Mouse (Mus musculus): ENCODE results near the gene Kctd20. TPM values are rescaled to one million over a fixed set of nuclear protein-coding genes. Genes with fewer than 3 reads are reported as not detected.
"Not testable (repeated sequence)": the region's sequence is repeated elsewhere in the genome, so short reads cannot be mapped to it uniquely, and the experiment has no call there.

Kctd20 gene
- polyA plus RNA-seq, 1 experiment from 2014 or later: 118 TPM

DNA sequence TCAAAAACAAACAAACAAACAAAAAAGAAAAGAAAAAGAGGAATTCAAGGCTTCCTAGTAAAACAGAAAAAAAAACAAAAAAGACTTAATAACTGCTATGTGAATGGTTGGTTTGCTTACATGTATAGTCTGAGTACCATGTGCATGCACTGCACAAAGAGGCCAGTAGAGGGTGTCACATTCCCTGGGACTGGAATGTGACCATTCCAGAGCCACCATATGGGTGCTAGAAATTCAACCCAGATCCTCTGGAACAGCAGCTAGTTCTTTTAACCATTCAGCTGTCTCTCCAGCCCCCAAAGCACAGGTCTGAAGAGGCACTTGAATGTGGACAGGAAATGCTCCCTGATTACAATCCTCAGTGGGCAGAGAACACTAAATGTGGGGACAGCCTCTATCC is 35.1 kb downstream of the Kctd20 start:
- H3K4me3 ChIP-seq (ENCODE audit: low read depth, low read length): no peak overlapping the region
- H3K9ac ChIP-seq (ENCODE audit: low read length): no peak overlapping the region
- ATAC-seq (ENCODE audit: insufficient read depth, low FRiP score, low TSS enrichment) (no peak), DNase-seq (ENCODE audit: low spot score) (peak; percentile 38)
- H3K4me2 ChIP-seq (ENCODE audit: low read depth): no peak overlapping the region
- H3K27me3 ChIP-seq (ENCODE audit: control insufficient read depth, insufficient read depth, low read length): no peaks in the 10 kb centered on the region
- peaks cover 19% of the 10 kb centered on the region for H3K36me3 ChIP-seq (ENCODE audit: control insufficient read depth, insufficient read depth, low read length)
- no peaks in the 10 kb centered on the region for H3K9me3 ChIP-seq (ENCODE audit: control insufficient read depth, low read length)
- no peaks in the 10 kb centered on the region for H3K4me1 ChIP-seq (ENCODE audit: control insufficient read depth, insufficient read depth, low read length)
- no peak overlapping the region for H3K27ac ChIP-seq (ENCODE audit: low read depth, low read length)

DNA sequence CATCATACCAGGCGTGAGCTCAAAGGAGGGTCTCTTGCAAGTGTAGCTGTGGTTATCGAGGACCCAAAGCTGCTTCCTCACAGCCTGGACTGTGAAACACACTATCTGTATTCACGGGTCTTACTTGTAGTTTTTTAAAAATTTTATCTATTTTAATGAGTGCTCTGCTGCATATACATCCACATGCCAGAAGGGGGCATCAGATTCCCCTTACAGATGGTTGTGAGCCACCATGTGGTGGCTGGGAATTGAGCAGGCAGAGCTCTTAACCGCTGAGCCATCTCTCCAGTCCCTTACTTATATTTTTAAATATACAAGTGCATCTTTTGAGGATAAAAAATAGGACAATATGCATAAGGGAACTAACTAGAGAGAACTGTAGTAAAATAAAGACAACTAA is 36.0 kb downstream of the Kctd20 start:
- H3K4me1 ChIP-seq (ENCODE audit: control insufficient read depth, insufficient read depth, low read length): no peaks in the 10 kb centered on the region
- H3K4me3 ChIP-seq (ENCODE audit: low read depth, low read length): no peak overlapping the region
- no peaks in the 10 kb centered on the region for H3K9me3 ChIP-seq (ENCODE audit: control insufficient read depth, low read length)
- ATAC-seq (ENCODE audit: insufficient read depth, low FRiP score, low TSS enrichment) (no peak), DNase-seq (ENCODE audit: low spot score) (peak; percentile 39)
- peaks cover 16% of the 10 kb centered on the region for H3K36me3 ChIP-seq (ENCODE audit: control insufficient read depth, insufficient read depth, low read length)
- no peak overlapping the region for H3K9ac ChIP-seq (ENCODE audit: low read length)
- H3K27ac ChIP-seq (ENCODE audit: low read depth, low read length): no peak overlapping the region
- H3K4me2 ChIP-seq (ENCODE audit: low read depth): no peak overlapping the region
- WGBS: 82% methylated on average over 4 of the region's 4 CpGs
- H3K27me3 ChIP-seq (ENCODE audit: control insufficient read depth, insufficient read depth, low read length): no peaks in the 10 kb centered on the region

DNA sequence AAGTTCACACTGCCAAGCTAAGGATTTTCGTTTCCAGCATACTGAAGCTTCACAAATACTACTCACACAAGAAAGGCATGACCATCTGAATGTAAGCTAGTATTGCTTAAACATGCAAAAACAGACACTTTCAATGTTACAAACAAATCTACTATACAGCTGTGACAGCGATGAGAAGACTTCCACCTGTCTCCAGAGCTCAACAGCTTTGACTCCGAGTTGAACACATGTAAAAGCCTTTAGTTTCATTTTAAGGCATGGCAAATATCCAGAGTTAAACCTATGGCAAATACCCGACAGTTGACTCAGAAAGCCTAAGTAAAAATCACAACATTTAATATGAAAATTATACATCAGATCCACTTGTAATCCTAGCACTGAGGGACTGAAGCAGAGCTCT is 36.5 kb downstream of the Kctd20 start:
- DNase-seq (ENCODE audit: low spot score): no peak
- H3K36me3 ChIP-seq (ENCODE audit: control insufficient read depth, insufficient read depth, low read length): peaks cover 16% of the 10 kb centered on the region

DNA sequence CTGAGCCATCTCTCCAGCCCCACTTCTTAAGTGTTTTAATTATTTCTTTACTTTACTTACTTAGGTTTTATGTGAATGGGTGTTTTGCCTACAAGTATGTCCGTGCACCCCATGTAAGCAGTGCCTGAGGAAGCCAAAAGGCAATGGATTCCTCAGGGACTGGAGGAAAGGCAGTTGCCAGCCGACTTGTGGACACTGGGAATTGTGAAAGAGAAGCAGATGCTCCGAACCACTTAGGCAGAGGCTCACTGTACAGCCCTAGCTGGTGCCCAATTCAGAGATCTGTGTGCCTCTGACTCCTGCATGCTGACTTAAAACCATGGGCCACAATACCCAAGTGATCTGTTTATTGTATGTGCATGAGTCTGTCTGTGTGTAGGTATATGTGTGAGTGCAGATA is 37.2 kb downstream of the Kctd20 start:
- no peak overlapping the region for H3K27ac ChIP-seq (ENCODE audit: low read depth, low read length)
- no peaks in the 10 kb centered on the region for H3K4me1 ChIP-seq (ENCODE audit: control insufficient read depth, insufficient read depth, low read length)
- DNase-seq (ENCODE audit: low spot score) (no peak), ATAC-seq (ENCODE audit: insufficient read depth, low FRiP score, low TSS enrichment) (no peak)
- H3K9ac ChIP-seq (ENCODE audit: low read length): no peak overlapping the region
- H3K27me3 ChIP-seq (ENCODE audit: control insufficient read depth, insufficient read depth, low read length): no peaks in the 10 kb centered on the region
- WGBS: 85% methylated on average over 3 of the region's 3 CpGs
- no peak overlapping the region for H3K4me2 ChIP-seq (ENCODE audit: low read depth)
- no peak overlapping the region for H3K4me3 ChIP-seq (ENCODE audit: low read depth, low read length)
- no peaks in the 10 kb centered on the region for H3K9me3 ChIP-seq (ENCODE audit: control insufficient read depth, low read length)
- peaks cover 12% of the 10 kb centered on the region for H3K36me3 ChIP-seq (ENCODE audit: control insufficient read depth, insufficient read depth, low read length)

More for the DNA sequence above, 36.5 kb downstream of the Kctd20 start:
- no peaks in the 10 kb centered on the region for H3K9me3 ChIP-seq (ENCODE audit: control insufficient read depth, low read length)
- WGBS: 91% methylated on average over 4 of the region's 4 CpGs
- no peak overlapping the region for H3K4me3 ChIP-seq (ENCODE audit: low read depth, low read length)
- no peak overlapping the region for H3K4me2 ChIP-seq (ENCODE audit: low read depth)
- H3K27ac ChIP-seq (ENCODE audit: low read depth, low read length): no peak overlapping the region
- H3K9ac ChIP-seq (ENCODE audit: low read length): no peak overlapping the region
- no peak for ATAC-seq (ENCODE audit: insufficient read depth, low FRiP score, low TSS enrichment)
- no peaks in the 10 kb centered on the region for H3K27me3 ChIP-seq (ENCODE audit: control insufficient read depth, insufficient read depth, low read length)
- H3K4me1 ChIP-seq (ENCODE audit: control insufficient read depth, insufficient read depth, low read length): no peaks in the 10 kb centered on the region

DNA sequence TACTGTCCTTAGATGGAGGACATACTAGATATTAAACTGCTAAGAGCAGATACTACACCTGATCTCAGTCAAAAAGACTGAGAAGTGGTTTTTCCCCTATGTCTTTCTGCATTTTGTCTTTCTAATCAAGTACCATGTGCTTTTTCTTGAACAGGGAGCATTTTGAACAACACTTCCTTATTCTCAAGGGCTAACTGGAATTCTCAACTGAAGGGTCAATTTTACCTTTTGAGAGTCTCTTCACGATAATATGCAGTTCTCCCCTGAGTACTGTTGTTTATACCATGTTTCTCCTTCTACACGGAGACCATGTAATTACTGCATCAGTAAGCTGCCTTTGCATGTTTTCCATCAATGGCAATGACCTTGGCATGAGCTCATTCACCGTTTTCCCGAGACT is 38.3 kb downstream of the Kctd20 start:
- WGBS: 92% methylated on average over 4 of the region's 4 CpGs
- peaks cover 12% of the 10 kb centered on the region for H3K36me3 ChIP-seq (ENCODE audit: control insufficient read depth, insufficient read depth, low read length)
- H3K27ac ChIP-seq (ENCODE audit: low read depth, low read length): no peak overlapping the region
- ATAC-seq (ENCODE audit: insufficient read depth, low FRiP score, low TSS enrichment) (no peak), DNase-seq (ENCODE audit: low spot score) (no peak)
- H3K9me3 ChIP-seq (ENCODE audit: control insufficient read depth, low read length): no peaks in the 10 kb centered on the region
- no peaks in the 10 kb centered on the region for H3K4me1 ChIP-seq (ENCODE audit: control insufficient read depth, insufficient read depth, low read length)
- H3K9ac ChIP-seq (ENCODE audit: low read length): no peak overlapping the region
- H3K4me2 ChIP-seq (ENCODE audit: low read depth): no peak overlapping the region
- no peaks in the 10 kb centered on the region for H3K27me3 ChIP-seq (ENCODE audit: control insufficient read depth, insufficient read depth, low read length)
- H3K4me3 ChIP-seq (ENCODE audit: low read depth, low read length): no peak overlapping the region

DNA sequence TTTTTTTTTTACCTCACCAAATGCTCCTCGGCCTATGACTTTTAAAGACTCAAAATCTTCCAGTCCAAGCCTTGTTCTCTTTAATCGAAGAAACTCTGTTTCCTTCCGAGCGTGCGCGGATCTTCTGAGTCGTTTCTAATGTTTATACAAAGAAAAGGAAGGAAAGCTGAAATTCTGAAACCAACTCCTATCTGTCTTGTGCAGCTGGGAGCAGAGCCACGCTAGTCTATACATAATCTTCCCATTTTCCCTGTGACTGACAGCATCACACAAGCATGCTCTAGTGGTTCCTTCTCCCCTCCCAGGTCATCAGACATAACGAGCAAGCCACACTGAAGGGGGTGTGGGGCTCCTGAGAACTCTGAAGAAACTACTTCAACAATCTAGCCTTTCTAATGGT is 39.5 kb downstream of the Kctd20 start:
- Histone ChIP-seq H3K4me2 (ENCODE audit: low read depth) (no peak overlapping the region), H3K4me3 (ENCODE audit: low read depth, low read length) (no peak overlapping the region), H3K9ac (ENCODE audit: low read length) (no peak overlapping the region), H3K27me3 (ENCODE audit: control insufficient read depth, insufficient read depth, low read length) (no peaks in the 10 kb centered on the region), H3K9me3 (ENCODE audit: control insufficient read depth, low read length) (no peaks in the 10 kb centered on the region), H3K27ac (ENCODE audit: low read depth, low read length) (no peak overlapping the region), H3K36me3 (ENCODE audit: control insufficient read depth, insufficient read depth, low read length) (peaks cover 12% of the 10 kb centered on the region), H3K4me1 (ENCODE audit: control insufficient read depth, insufficient read depth, low read length) (no peaks in the 10 kb centered on the region)
- WGBS: 95% methylated on average over 9 of the region's 9 CpGs
- no peak for DNase-seq (ENCODE audit: low spot score)
- ATAC-seq (ENCODE audit: insufficient read depth, low FRiP score, low TSS enrichment): no peak

DNA sequence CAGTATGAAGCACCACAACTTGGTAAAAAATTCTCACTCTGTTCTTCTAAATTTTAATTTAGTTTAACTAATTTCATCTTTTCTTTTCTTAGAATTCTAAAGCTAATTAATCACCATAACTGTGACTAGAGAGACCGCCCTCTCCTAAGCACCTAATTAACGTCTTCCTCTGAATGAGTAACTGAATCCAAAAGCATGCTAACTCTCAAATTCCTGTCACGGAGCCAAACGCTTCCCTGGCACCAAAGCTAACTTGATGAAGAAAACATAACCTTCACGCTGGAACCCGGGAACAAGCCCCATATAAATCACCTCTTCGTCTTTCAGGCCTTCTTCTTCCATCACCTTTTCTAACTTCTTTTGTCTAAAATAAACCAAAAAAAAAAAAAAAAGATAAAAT is 40.4 kb downstream of the Kctd20 start:
- no peaks in the 10 kb centered on the region for H3K4me1 ChIP-seq (ENCODE audit: control insufficient read depth, insufficient read depth, low read length)
- H3K4me3 ChIP-seq (ENCODE audit: low read depth, low read length): no peak overlapping the region
- 62% methylated on average over 7 of the region's 7 CpGs for WGBS
- no peak overlapping the region for H3K27ac ChIP-seq (ENCODE audit: low read depth, low read length)
- ATAC-seq (ENCODE audit: insufficient read depth, low FRiP score, low TSS enrichment): no peak
- H3K9ac ChIP-seq (ENCODE audit: low read length): no peak overlapping the region
- H3K36me3 ChIP-seq (ENCODE audit: control insufficient read depth, insufficient read depth, low read length): peaks cover 15% of the 10 kb centered on the region
- no peak for DNase-seq (ENCODE audit: low spot score)
- no peak overlapping the region for H3K4me2 ChIP-seq (ENCODE audit: low read depth)
- H3K27me3 ChIP-seq (ENCODE audit: control insufficient read depth, insufficient read depth, low read length): no peaks in the 10 kb centered on the region
- no peaks in the 10 kb centered on the region for H3K9me3 ChIP-seq (ENCODE audit: control insufficient read depth, low read length)

DNA sequence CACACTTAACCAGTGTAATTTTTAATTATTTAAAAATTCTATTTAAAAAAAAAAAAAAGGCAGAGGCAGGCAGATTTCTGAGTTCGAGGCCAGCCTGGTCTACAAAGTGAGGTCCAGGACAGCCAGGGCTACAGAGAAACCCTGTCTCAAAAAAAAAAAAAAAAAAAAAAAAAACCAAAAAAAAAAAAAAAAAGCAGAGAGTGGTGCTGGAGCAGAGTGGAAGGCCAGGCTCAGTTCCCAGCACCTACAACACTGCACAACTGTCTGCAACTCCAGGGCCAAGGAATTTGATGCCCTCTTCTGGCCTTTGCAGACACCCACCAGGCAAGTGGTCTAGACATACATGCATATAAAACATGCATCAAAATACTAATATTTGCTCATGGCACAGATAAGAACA is 41.3 kb downstream of the Kctd20 start:
- not testable (repeated sequence) for H3K4me3 ChIP-seq (ENCODE audit: low read depth, low read length); H3K4me2 ChIP-seq (ENCODE audit: low read depth); H3K4me1 ChIP-seq (ENCODE audit: control insufficient read depth, insufficient read depth, low read length); ATAC-seq (ENCODE audit: insufficient read depth, low FRiP score, low TSS enrichment); H3K36me3 ChIP-seq (ENCODE audit: control insufficient read depth, insufficient read depth, low read length); H3K9me3 ChIP-seq (ENCODE audit: control insufficient read depth, low read length); H3K27me3 ChIP-seq (ENCODE audit: control insufficient read depth, insufficient read depth, low read length); DNase-seq (ENCODE audit: low spot score); H3K9ac ChIP-seq (ENCODE audit: low read length); H3K27ac ChIP-seq (ENCODE audit: low read depth, low read length)
- 93% methylated on average over 1 of the region's 1 CpGs for WGBS

DNA sequence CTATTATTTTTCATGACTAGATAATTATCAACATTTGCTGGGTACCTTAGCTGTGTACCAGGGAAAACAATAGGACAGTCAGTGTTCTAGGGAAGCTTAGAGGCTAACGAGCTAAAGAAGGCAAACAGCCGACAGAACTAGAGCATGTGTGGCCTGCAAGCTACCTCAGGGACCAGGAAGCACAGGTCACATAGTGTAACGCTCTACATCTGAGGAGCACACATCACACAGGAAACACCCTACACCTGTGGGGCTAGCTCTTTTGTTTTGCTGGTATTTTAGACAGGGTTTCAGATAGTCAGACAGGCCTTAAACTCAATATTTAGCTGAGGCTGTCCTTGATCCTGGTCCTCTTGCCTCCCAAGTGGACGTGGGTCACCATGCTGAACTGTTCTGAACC is 42.9 kb downstream of the Kctd20 start:
- no peak overlapping the region for H3K4me3 ChIP-seq (ENCODE audit: low read depth, low read length)
- no peak overlapping the region for H3K4me2 ChIP-seq (ENCODE audit: low read depth)
- ATAC-seq (ENCODE audit: insufficient read depth, low FRiP score, low TSS enrichment) (no peak), DNase-seq (ENCODE audit: low spot score) (no peak)
- no peak overlapping the region for H3K9ac ChIP-seq (ENCODE audit: low read length)
- WGBS: 96% methylated on average over 4 of the region's 4 CpGs
- H3K9me3 ChIP-seq (ENCODE audit: control insufficient read depth, low read length): no peaks in the 10 kb centered on the region
- H3K4me1 ChIP-seq (ENCODE audit: control insufficient read depth, insufficient read depth, low read length): no peaks in the 10 kb centered on the region
- H3K27me3 ChIP-seq (ENCODE audit: control insufficient read depth, insufficient read depth, low read length): no peaks in the 10 kb centered on the region
- H3K27ac ChIP-seq (ENCODE audit: low read depth, low read length): no peak overlapping the region
- H3K36me3 ChIP-seq (ENCODE audit: control insufficient read depth, insufficient read depth, low read length): peaks cover 6% of the 10 kb centered on the region

All from neural tube, embryonic 11.5 days (tissue).